ENCODE assay signal across 12 mouse cellular contexts in genomic region chr10:13170739-13171448, GRCm38 (mm10). TPM values are rescaled to one million over a fixed set of nuclear protein-coding genes. Genes with fewer than 3 reads are reported as not detected.
DNase-seq lines count a peak whose midpoint lies in the region; ATAC-seq and TF ChIP-seq lines count a peak whose summit lies in the region.
"Had no signal": no experiment of that assay in that cellular context is flagged by ENCODE, and none has a peak within 500 bp of the region (broad histone marks: within the 10 kb centered on the region; RNA-seq: fewer than 3 reads in every experiment).

No protein-coding gene starts in this region.

- peak; percentile 9 to 10 for DNase-seq in layer of hippocampus, postnatal 36 days
- no peak for DNase-seq in layer of hippocampus, adult 11-12 months (ENCODE audit: low spot score)
- peak; percentile 57 for DNase-seq in embryo, embryonic 11 days
- DNase-seq in forebrain, postnatal 0 days = peak; percentile 48
- no peak for DNase-seq in adrenal gland, postnatal 14 days
- no peak for DNase-seq in kidney, adult 8-10 months
- no peak for DNase-seq in testis, postnatal 10 days (ENCODE audit: low spot score)
- DNase-seq: cerebellum, postnatal 25 days had no signal

- H3K9ac ChIP-seq in forebrain, postnatal 0 days = no peak overlapping the region
- no peak overlapping the region for H3K9ac ChIP-seq in midbrain, embryonic 13.5 days (replicated peaks)

- TF ChIP-seq CTCF in forebrain, postnatal 0 days (IDR thresholded peaks at IDR 0.05; ENCODE audit: low read depth) = no peak

- peak; percentile 45 for ATAC-seq in forebrain, postnatal 0 days
- ATAC-seq in midbrain, embryonic 13.5 days = peak; percentile 67; the same call in 1 of the 2 replicates
- ATAC-seq: Patski had no signal

- no peaks in the 10 kb centered on the region for H3K9me3 ChIP-seq in forebrain, postnatal 0 days (ENCODE audit: low read length)
- no peaks in the 10 kb centered on the region for H3K9me3 ChIP-seq in midbrain, embryonic 13.5 days

- WGBS in forebrain, postnatal 0 days = 26% methylated on average over 12 of the region's 12 CpGs
- WGBS in midbrain, embryonic 13.5 days = 48% methylated on average over 12 of the region's 12 CpGs

- H3K4me2 ChIP-seq in forebrain, postnatal 0 days (ENCODE audit: low read depth) = no peak overlapping the region
- no peak overlapping the region for H3K4me2 ChIP-seq in midbrain, embryonic 13.5 days (replicated peaks)

- no peaks in the 10 kb centered on the region for H3K27me3 ChIP-seq in forebrain, postnatal 0 days (ENCODE audit: insufficient read depth, low read length)
- no peaks in the 10 kb centered on the region for H3K27me3 ChIP-seq in midbrain, embryonic 13.5 days

- H3K4me3 ChIP-seq in forebrain, postnatal 0 days (ENCODE audit: low read depth, low read length) = no peak overlapping the region
- H3K4me3 ChIP-seq in midbrain, embryonic 13.5 days (replicated peaks) = no peak overlapping the region
- H3K4me3 ChIP-seq: myocyte had no signal

- H3K36me3 ChIP-seq in forebrain, postnatal 0 days (ENCODE audit: insufficient read depth) = no peaks in the 10 kb centered on the region
- H3K36me3 ChIP-seq in midbrain, embryonic 13.5 days = no peaks in the 10 kb centered on the region

- peaks cover 11% of the 10 kb centered on the region; the same call in 1 of the 2 replicates for H3K4me1 ChIP-seq in forebrain, postnatal 0 days (ENCODE audit: insufficient read depth)
- peaks cover 20% of the 10 kb centered on the region for H3K4me1 ChIP-seq in midbrain, embryonic 13.5 days (replicated peaks)

- no peak overlapping the region for H3K27ac ChIP-seq in forebrain, postnatal 0 days (ENCODE audit: low read depth, low read length)
- H3K27ac ChIP-seq in midbrain, embryonic 13.5 days = no peak overlapping the region; the same call in 1 of the 2 replicates

RNA-seq across cellular contexts. Expression of gene Zc2hc1b, which starts 6.9 kb away (rescaled TPM):
- not detected for total RNA-seq in layer of hippocampus, postnatal 36 days (2021)
- total RNA-seq in forebrain, postnatal 0 days (2014; rRNA removed) = not detected in 2 replicates
- not detected in 2 replicates for polyA plus RNA-seq in forebrain, postnatal 0 days (2015; fragmentation: Nextera tagmentation; extraction: Ambion mirVana)
- polyA plus RNA-seq in midbrain, embryonic 13.5 days (2015; fragmentation: Nextera tagmentation; extraction: Ambion mirVana) = not detected in 2 replicates
- total RNA-seq in adrenal gland, postnatal 14 days (2021) = not detected in 2 replicates
- total RNA-seq: layer of hippocampus, adult 18-20 months had no signal
- polyA plus RNA-seq: myocyte, Patski had no signal

RNA-seq across cellular contexts. Expression of gene Ltv1, which starts 22.1 kb away (rescaled TPM):
- total RNA-seq in layer of hippocampus, postnatal 36 days (2021) = 10 to 100 TPM; 22.4 to 24.0 TPM
- 11.3 and 15.5 TPM in 2 replicates for total RNA-seq in forebrain, postnatal 0 days (2014; rRNA removed)
- polyA plus RNA-seq in forebrain, postnatal 0 days (2015; fragmentation: Nextera tagmentation; extraction: Ambion mirVana) = 21.4 and 27.9 TPM in 2 replicates
- 38.0 and 46.7 TPM in 2 replicates for polyA plus RNA-seq in midbrain, embryonic 13.5 days (2015; fragmentation: Nextera tagmentation; extraction: Ambion mirVana)
- total RNA-seq in adrenal gland, postnatal 14 days (2021) = 42.7 and 50.7 TPM in 2 replicates

Comparison
In these comparisons a context has a peak if more than half of its experiments do, and no peak if none do; other contexts are left out.
1. DNase-seq: peak in layer of hippocampus, postnatal 36 days (2 of 2), embryo, embryonic 11 days (single experiment) and forebrain, postnatal 0 days (single experiment); none in layer of hippocampus, adult 11-12 months (single experiment), adrenal gland, postnatal 14 days (single experiment), kidney, adult 8-10 months (0 of 2) and testis, postnatal 10 days (single experiment).